Mouse (Mus musculus) ES-Bruce4 (cell line): ENCODE results near the gene Ttl.

Experiments
- CTCF ChIP-seq: IDR thresholded peaks from one replicate; pipeline ENCODE4 v1.8.1; 2011; ENCODE audit warnings: low read depth, low read length
- EP300 ChIP-seq: IDR thresholded peaks from 2 replicates; pipeline ENCODE4 v1.6.1; 2011; ENCODE audit warnings: low read depth, low read length; ENCODE audit not compliant: insufficient read depth

GRCm38 (mm10) chr2:129115706-129116367 lies 50.1 kb downstream of the Ttl start:
- TF ChIP-seq CTCF (no peak), EP300 (no peak)
